ENCODE assay signal across 15 mouse cellular contexts in genomic region chr1:174523512-174523828, GRCm38 (mm10). TPM values are rescaled to one million over a fixed set of nuclear protein-coding genes. Genes with fewer than 3 reads are reported as not detected.
"Had no signal": no experiment of that assay in that cellular context is flagged by ENCODE, and none has a peak within 500 bp of the region (broad histone marks: within the 10 kb centered on the region; RNA-seq: fewer than 3 reads in every experiment).

No protein-coding gene starts in this region.

- H3K27me3 ChIP-seq: liver, embryonic 15.5 days; megakaryocyte, embryonic 14.5 days; neural tube, embryonic 13.5 days; stomach, embryonic 15.5 days had no signal

- H3K9me3 ChIP-seq: limb, embryonic 10.5 days; liver, embryonic 15.5 days; neural tube, embryonic 13.5 days; stomach, embryonic 15.5 days had no signal

- H3K36me3 ChIP-seq: limb, embryonic 10.5 days; liver, embryonic 15.5 days; neural tube, embryonic 13.5 days; stomach, embryonic 15.5 days had no signal

- DNase-seq: kidney, adult 8-10 months; kidney, postnatal 25 days; lung, adult 2 months; lung, postnatal 10 days; right cerebral cortex, postnatal 14 days; thymus, adult 2 months; thymus, postnatal 25 days had no signal

- H3K27ac ChIP-seq: limb, embryonic 10.5 days; liver, embryonic 15.5 days; macrophage; stomach, embryonic 15.5 days had no signal

- H3K9ac ChIP-seq: liver, embryonic 15.5 days; neural tube, embryonic 13.5 days; stomach, embryonic 15.5 days had no signal

- H3K4me3 ChIP-seq: limb, embryonic 10.5 days; liver, embryonic 15.5 days; megakaryocyte, embryonic 14.5 days; neural tube, embryonic 13.5 days; stomach, embryonic 15.5 days had no signal

- H3K4me2 ChIP-seq: liver, embryonic 11.5 days; liver, embryonic 15.5 days; neural tube, embryonic 13.5 days; stomach, embryonic 15.5 days had no signal

- H3K4me1 ChIP-seq: limb, embryonic 10.5 days; liver, embryonic 15.5 days; megakaryocyte, embryonic 14.5 days; stomach, embryonic 15.5 days had no signal

- ATAC-seq: intestine, postnatal 0 days had no signal

RNA-seq across cellular contexts. Expression of gene Fmn2, which starts 21.8 kb away (rescaled TPM):
- polyA plus RNA-seq: liver, embryonic 15.5 days; macrophage had no signal
